Mouse (Mus musculus) stomach, embryonic 16.5 days (tissue): ENCODE results near the gene Gpr55. TPM values are rescaled to one million over a fixed set of nuclear protein-coding genes. Genes with fewer than 3 reads are reported as not detected.
A peak's percentile ranks its signal among the peaks of the same experiment; 100 is the strongest.

Source experiments
- ATAC-seq: fragments of 200-750 bp; cut with Nextera tagmentation; 2 replicates; pipeline ENCODE4 v1.8.0; 2017; ENCODE audit warnings: moderate number of reproducible peaks, moderate TSS enrichment; ENCODE audit not compliant: insufficient read depth, low FRiP score
- H3K27ac ChIP-seq: fragments of 300-500 bp; sonication (generic); 2 replicates; pipeline ENCODE4 v1.5.1; 2014; ENCODE audit warnings: low read length
- H3K27me3 ChIP-seq: fragments of 300-500 bp; sonication (generic); 2 replicates; pipeline ENCODE4 v1.6.1; 2014; ENCODE audit warnings: low read length, control low read depth, mixed read lengths; ENCODE audit not compliant: control insufficient read depth, insufficient read depth
- H3K36me3 ChIP-seq: fragments of 300-500 bp; sonication (generic); 2 replicates; pipeline ENCODE4 v1.6.1; 2014; ENCODE audit warnings: low read length; ENCODE audit not compliant: control insufficient read depth, insufficient read depth
- H3K4me1 ChIP-seq: fragments of 300-500 bp; sonication (generic); 2 replicates; pipeline ENCODE4 v1.6.1; 2014; ENCODE audit warnings: low read length, control low read depth, mixed read lengths; ENCODE audit not compliant: control insufficient read depth, insufficient read depth
- H3K4me2 ChIP-seq: fragments of 300-500 bp; sonication (generic); 2 replicates; pipeline ENCODE4 v1.6.1; 2014; ENCODE audit warnings: low read depth, low read length, mixed read lengths
- H3K4me3 ChIP-seq: fragments of 300-500 bp; sonication (generic); replicated peaks from 2 replicates; pipeline ENCODE4 v1.5.1; 2014; ENCODE audit warnings: mild to moderate bottlenecking, low read length
- H3K9ac ChIP-seq: fragments of 300-500 bp; sonication (generic); 2 replicates; pipeline ENCODE4 v1.6.1; 2014; ENCODE audit warnings: low read length
- H3K9me3 ChIP-seq: fragments of 300-500 bp; sonication (generic); replicated peaks from 2 replicates; pipeline ENCODE4 v1.6.1; 2016; ENCODE audit warnings: low read length, control low read depth; ENCODE audit not compliant: control insufficient read depth
- WGBS: fragments of 180-500 bp; shearing (Covaris S2); extraction: QIAGEN DNeasy Blood & Tissue Kit; methylation state at CpG from one replicate; pipeline ENCODE4 v1.1.7; 2014; 5-methylcytosine and 5-hydroxymethylcytosine counted together
- polyA plus RNA-seq: library from polyadenylated mRNA; unstranded; fragments of >200 nt; fragmentation: Nextera tagmentation; extraction: Ambion mirVana; gene quantifications from 2 replicates; pipeline ENCODE4 v1.2.1, GENCODE M21; 2015

Gpr55 gene
- polyA plus RNA-seq, 1 experiment from 2014 or later = 0.04 TPM

DNA sequence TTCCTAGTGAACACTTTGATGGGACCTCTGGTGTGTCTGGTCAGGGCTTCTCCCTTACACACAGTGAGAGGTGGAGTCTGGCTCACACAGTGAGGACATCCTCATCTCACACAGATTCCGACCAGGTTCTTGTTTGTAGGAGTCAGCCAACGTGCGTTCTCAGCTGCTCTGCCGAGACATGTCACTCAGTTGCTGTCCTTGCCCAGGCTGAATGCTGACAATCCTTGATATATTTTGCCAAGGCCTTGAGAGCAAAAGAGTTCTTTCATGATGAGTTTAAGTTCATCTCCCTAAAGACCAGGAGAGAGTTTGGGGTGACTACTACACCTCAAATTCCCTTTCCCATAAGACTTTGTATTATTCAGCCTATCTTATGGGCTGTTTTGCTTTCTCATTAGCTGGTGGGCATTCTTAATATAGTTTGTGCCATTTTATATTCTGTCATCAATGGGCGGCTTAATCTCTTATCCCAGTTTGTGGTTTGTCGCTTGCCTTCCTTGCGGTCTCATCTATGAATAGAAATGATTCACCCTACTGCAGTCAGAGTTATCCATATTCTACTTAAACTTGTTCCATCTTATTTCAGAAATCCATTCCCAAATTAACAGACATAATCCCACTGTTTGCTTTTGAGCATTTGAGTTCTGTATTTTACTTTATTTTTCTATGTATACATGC lies 47.6 kb downstream of the Gpr55 start:
- no peak overlapping the region for H3K27ac ChIP-seq
- H3K27me3 ChIP-seq = no peaks in the 10 kb centered on the region
- no peak overlapping the region for H3K4me3 ChIP-seq
- WGBS = 87% methylated on average over 7 of the region's 7 CpGs
- H3K4me2 ChIP-seq = no peak overlapping the region
- H3K9me3 ChIP-seq = no peaks in the 10 kb centered on the region
- H3K9ac ChIP-seq = no peak overlapping the region
- H3K4me1 ChIP-seq = peaks cover 12% of the 10 kb centered on the region
- no peaks in the 10 kb centered on the region for H3K36me3 ChIP-seq
- no peak for ATAC-seq

- no peaks in the 10 kb centered on the region for H3K27me3 ChIP-seq
- no peaks in the 10 kb centered on the region for H3K9me3 ChIP-seq
- H3K9ac ChIP-seq = no peak overlapping the region
- H3K27ac ChIP-seq = peak overlapping the region; percentile 69; the same call in 1 of the 2 replicates
- H3K4me2 ChIP-seq = no peak overlapping the region
- H3K36me3 ChIP-seq = peaks cover 14% of the 10 kb centered on the region
- ATAC-seq = peak; percentile 88
- WGBS = 20% methylated on average over 13 of the region's 13 CpGs
- no peak overlapping the region for H3K4me3 ChIP-seq
- H3K4me1 ChIP-seq = peaks cover 18% of the 10 kb centered on the region
Measured at GRCm38 (mm10) chr1:85908754-85909590, 51.8 kb downstream of the Gpr55 start.

DNA sequence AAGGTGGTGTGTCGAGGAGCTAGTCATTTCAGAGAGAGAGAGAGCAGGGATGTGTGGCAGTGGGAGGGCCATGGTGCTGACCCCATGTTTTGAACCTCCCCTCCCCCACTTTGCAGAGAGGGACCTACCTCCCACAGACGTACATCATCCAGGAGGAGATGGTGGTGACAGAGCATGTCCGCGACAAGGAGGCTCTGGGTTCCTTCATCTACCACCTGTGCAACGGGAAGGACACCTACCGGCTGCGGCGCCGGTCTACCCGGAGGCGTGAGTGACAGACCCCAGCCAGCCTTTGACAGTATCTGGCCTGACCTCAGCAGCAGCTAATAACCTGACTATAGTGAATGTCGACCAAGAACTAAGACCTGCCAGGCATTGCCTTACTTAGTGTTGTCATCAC lies 53.9 kb downstream of the Gpr55 start:
- Histone ChIP-seq H3K27me3 (no peaks in the 10 kb centered on the region), H3K4me3 (no peak overlapping the region), H3K9me3 (no peaks in the 10 kb centered on the region), H3K4me2 (no peak overlapping the region), H3K27ac (no peak overlapping the region), H3K4me1 (peaks cover 28% of the 10 kb centered on the region), H3K9ac (no peak overlapping the region), H3K36me3 (peaks cover 19% of the 10 kb centered on the region)
- no peak for ATAC-seq
- 84% methylated on average over 12 of the region's 12 CpGs for WGBS

DNA sequence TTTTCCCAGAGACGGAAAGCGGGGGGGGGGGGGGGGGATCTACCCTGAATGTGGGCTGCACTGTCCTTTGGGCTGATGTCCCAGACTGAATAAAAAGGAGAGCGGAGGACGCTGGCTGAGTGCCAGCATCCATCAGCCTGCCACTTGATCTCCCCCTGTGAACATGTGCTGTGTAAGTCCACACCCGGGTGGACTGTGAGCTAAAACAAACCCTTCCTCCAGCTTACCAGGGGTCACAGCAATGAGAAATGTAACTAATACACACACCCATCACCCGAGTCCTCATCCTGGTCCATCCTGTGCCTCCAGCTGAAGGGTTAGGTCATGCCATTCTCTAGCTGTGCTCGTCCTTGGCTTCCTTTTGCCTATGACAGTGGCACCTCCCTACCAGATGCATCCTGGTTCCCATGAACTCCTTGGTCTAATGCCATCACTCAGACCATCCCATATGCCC lies 58.7 kb downstream of the Gpr55 start:
- WGBS = 23% methylated on average over 5 of the region's 7 CpGs
- ATAC-seq = peak; percentile 38; the same call in 1 of the 2 replicates
- Histone ChIP-seq H3K27me3 (no peaks in the 10 kb centered on the region), H3K4me1 (peaks cover 56% of the 10 kb centered on the region), H3K36me3 (peaks cover 15% of the 10 kb centered on the region; the same call in 1 of the 2 replicates), H3K9ac (no peak overlapping the region), H3K4me2 (no peak overlapping the region), H3K9me3 (no peaks in the 10 kb centered on the region), H3K27ac (peak overlapping the region; percentile 43; the same call in 1 of the 2 replicates), H3K4me3 (no peak overlapping the region)

- peak overlapping the region; percentile 62; the same call in 1 of the 2 replicates for H3K27ac ChIP-seq
- H3K36me3 ChIP-seq = peaks cover 13% of the 10 kb centered on the region; the same call in 1 of the 2 replicates
- no peak overlapping the region for H3K4me3 ChIP-seq
- no peaks in the 10 kb centered on the region for H3K9me3 ChIP-seq
- H3K4me1 ChIP-seq = peaks cover 62% of the 10 kb centered on the region
- ATAC-seq = peak; percentile 22; the same call in 1 of the 2 replicates
- no peak overlapping the region for H3K9ac ChIP-seq
- no peaks in the 10 kb centered on the region for H3K27me3 ChIP-seq
- 50% methylated on average over 3 of the region's 3 CpGs for WGBS
- H3K4me2 ChIP-seq = no peak overlapping the region
Measured at GRCm38 (mm10) chr1:85901516-85902107, 59.2 kb downstream of the Gpr55 start.

- H3K9ac ChIP-seq = no peak overlapping the region
- no peak overlapping the region for H3K4me3 ChIP-seq
- peaks cover 69% of the 10 kb centered on the region for H3K4me1 ChIP-seq
- no peak overlapping the region for H3K4me2 ChIP-seq
- H3K27me3 ChIP-seq = no peaks in the 10 kb centered on the region
- no peaks in the 10 kb centered on the region for H3K9me3 ChIP-seq
- peaks cover 11% of the 10 kb centered on the region; the same call in 1 of the 2 replicates for H3K36me3 ChIP-seq
- 58% methylated on average over 7 of the region's 7 CpGs for WGBS
- no peak for ATAC-seq
- peak overlapping the region; percentile 66 for H3K27ac ChIP-seq
Measured at GRCm38 (mm10) chr1:85900521-85901333, 60.1 kb downstream of the Gpr55 start.

- no peaks in the 10 kb centered on the region for H3K27me3 ChIP-seq
- H3K27ac ChIP-seq = peak overlapping the region; percentile 22
- H3K36me3 ChIP-seq = peaks cover 6% of the 10 kb centered on the region; the same call in 1 of the 2 replicates
- no peak for ATAC-seq
- no peaks in the 10 kb centered on the region for H3K9me3 ChIP-seq
- H3K9ac ChIP-seq = 0 out of 2 replicates have a peak overlapping the region, but pooled peaks have one; percentile 20
- no peak overlapping the region for H3K4me3 ChIP-seq
- peaks cover 72% of the 10 kb centered on the region for H3K4me1 ChIP-seq
- no peak overlapping the region for H3K4me2 ChIP-seq
Measured at GRCm38 (mm10) chr1:85899388-85899761, 61.4 kb downstream of the Gpr55 start.

DNA sequence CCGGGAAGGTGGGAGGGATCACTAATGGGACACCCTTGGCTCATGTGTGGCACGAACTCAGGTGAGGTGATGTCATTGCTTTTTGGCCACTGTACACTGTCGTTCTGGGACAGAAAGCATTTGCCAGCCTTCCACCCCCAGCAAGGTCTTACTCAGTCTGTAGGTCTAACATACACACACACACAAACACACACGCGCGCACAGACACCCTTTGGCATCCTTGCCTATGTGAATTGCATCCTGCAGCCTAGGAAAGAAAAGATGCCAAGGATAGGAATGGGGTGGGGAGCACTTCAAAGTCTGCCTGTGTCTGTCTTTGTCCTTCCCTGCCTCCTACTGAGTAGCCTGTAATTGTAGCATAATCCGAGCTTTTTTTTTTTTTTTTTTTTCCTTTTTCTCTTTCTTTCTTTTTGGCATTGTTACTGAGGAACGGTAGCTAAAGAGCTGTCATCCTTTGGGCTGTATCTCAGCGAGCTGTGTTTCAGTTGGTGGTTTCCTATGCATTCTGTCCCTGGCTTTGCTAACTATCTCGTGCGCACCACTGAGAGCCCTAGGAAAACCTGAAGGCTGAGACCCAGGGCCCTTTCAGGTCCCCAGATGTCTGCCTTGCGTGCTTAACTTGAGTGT lies 61.9 kb downstream of the Gpr55 start:
- H3K9ac ChIP-seq = peak overlapping the region; percentile 31
- 51% methylated on average over 12 of the region's 12 CpGs for WGBS
- 0 out of 2 replicates have a peak overlapping the region, but pooled peaks have one; percentile 14 for H3K4me2 ChIP-seq
- H3K36me3 ChIP-seq = peaks cover 4% of the 10 kb centered on the region; the same call in 1 of the 2 replicates
- H3K4me1 ChIP-seq = peaks cover 75% of the 10 kb centered on the region
- no peak for ATAC-seq
- no peaks in the 10 kb centered on the region for H3K27me3 ChIP-seq
- H3K4me3 ChIP-seq = no peak overlapping the region
- no peaks in the 10 kb centered on the region for H3K9me3 ChIP-seq
- peak overlapping the region; percentile 69 for H3K27ac ChIP-seq
